Mouse (Mus musculus): ENCODE measurements at regions not wholly inside any gene's neighbourhood (a gene's known extent, or its start where the extent isn't known, plus 50 kb on each side); places are given as distances from the start of the nearest gene placed in this dataset.
A peak's percentile ranks its signal among the peaks of the same experiment; 100 is the strongest.

DNA sequence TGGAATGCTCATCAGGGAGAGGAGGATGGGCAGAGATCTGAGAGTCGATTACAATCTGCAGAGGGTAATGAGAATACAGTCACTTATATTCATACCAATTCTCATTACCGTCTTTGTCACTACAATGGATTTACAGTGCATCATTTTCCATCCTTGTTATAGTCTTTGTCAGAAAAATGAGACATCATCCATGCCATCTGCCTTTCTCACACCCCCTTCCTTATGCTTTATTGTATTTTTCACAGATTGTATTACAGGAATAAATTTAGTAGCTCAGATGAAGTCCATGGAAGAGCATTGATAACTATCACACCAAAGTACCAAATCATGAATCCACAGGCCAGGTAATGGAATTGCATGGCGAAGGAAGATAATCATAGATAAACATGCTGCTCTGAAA lies 779.5 kb downstream of the Cenpc1 start:
- no peak for DNase-seq (ENCODE audit: low spot score in 2 of 2)

DNA sequence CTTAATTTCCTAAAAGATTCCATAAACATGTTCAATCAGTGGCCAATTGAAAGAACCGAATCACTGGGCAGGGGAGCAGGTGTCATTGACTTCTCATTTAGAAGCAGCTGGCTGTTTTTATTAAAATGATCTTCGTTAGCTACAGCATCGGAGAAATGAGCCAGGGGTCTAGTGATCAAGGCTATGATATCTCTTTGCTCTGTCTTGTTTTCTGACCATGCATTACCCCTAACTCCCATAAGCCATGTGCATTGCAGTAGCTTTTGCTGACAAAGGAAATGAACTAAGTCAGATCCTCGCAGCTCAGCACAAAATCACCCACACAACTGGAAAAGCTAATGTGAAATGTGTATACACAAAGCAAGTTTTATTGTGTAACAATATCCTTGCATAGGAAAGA lies 816.9 kb downstream of the Cenpc1 start:
- no peak for DNase-seq (ENCODE audit: low spot score in 2 of 2)

GRCm38 (mm10) chr5:85240380-85240779 lies 823.2 kb upstream of the Epha5 start:
- no peak for DNase-seq (ENCODE audit: low spot score in 2 of 2)

DNA sequence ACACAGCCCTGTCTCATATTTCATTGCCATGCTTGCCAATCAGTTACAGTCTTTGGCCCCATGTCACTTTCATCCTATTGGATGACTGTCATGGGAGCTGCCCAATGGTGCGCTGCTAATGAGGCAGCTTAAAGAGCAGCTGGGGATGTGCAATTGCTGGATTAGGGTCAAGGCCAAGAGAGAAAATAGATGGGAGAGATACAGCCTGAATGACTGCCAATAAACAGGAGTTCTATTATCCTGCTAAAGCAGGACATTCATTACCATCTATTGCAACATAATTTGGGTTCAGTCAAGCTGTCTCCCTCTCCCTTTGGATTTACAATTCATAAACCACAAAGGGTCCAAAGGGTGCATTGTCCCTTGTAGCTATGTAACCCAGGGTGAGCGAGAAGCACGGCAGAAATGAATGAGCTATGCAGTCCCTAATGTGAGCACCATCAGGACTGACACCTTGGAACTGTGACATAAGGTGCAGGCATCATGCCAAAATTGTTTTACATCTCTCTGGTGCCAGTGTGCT lies 822.4 kb upstream of the Epha5 start:
- DNase-seq (ENCODE audit: low spot score in 2 of 2), result peak; percentile 4 to 7
